Mouse (Mus musculus): ENCODE measurements around the gene Kansl2. TPM values are rescaled to one million over a fixed set of nuclear protein-coding genes. Genes with fewer than 3 reads are reported as not detected.

Kansl2 gene
- polyA plus RNA-seq, 1 experiment, result 78.4 TPM

- H3K36me3 ChIP-seq (ENCODE audit: control insufficient read depth, insufficient read depth, low read length), result peaks cover 42% of the 10 kb centered on the region
- no peak for TF ChIP-seq POLR2A (IDR thresholded peaks at IDR 0.05; ENCODE audit: control insufficient read depth, extremely low read depth, insufficient read depth, low read length, poor library complexity)
- TF ChIP-seq CTCF (IDR thresholded peaks at IDR 0.05; ENCODE audit: borderline replicate concordance, control insufficient read depth, extremely low read depth, insufficient read depth, low read length, poor library complexity), result no peak
- 69% methylated on average over 6 of the region's 6 CpGs for WGBS
- no peaks in the 10 kb centered on the region; the same call in 1 of the 2 replicates for H3K4me1 ChIP-seq (replicated peaks; ENCODE audit: control insufficient read depth, insufficient read depth, low read length)
- DNase-seq, result no peak
- no peaks in the 10 kb centered on the region for H3K27me3 ChIP-seq (ENCODE audit: control insufficient read depth, insufficient read depth, low read length)
- no peak overlapping the region for H3K27ac ChIP-seq (ENCODE audit: control insufficient read depth, insufficient read depth, low read length)
- no peak overlapping the region for H3K4me3 ChIP-seq (ENCODE audit: control insufficient read depth, insufficient read depth, low read length)
Observed at GRCm38 (mm10) chr15:98541064-98541463, 7.0 kb upstream of the Kansl2 start.

DNA sequence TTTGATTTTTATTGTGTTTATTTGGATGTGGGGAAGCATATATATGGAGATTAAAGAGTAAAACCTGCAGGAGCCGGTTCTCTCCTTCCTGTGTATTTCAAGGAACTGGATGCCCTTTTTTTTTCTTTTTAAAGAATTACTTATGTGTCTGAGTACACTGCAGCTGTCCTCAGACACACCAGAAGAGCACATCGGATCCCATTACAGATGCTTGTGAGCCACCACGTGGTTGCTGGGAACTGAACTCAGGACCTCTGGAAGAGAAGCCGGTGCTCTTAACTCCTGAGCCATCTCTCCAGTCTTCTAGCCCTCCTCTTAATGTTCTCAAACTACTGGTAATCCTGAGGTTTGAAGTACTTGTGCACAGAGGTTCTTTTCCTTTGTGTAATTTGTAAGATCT, 3.9 kb upstream of the Kansl2 start:
- 75% methylated on average over 4 of the region's 4 CpGs for WGBS
- Histone ChIP-seq H3K4me1 (replicated peaks; ENCODE audit: control insufficient read depth, insufficient read depth, low read length) (peaks cover 1% of the 10 kb centered on the region), H3K27ac (ENCODE audit: control insufficient read depth, insufficient read depth, low read length) (no peak overlapping the region), H3K4me3 (ENCODE audit: control insufficient read depth, insufficient read depth, low read length) (no peak overlapping the region), H3K27me3 (ENCODE audit: control insufficient read depth, insufficient read depth, low read length) (no peaks in the 10 kb centered on the region), H3K36me3 (ENCODE audit: control insufficient read depth, insufficient read depth, low read length) (peaks cover 13% of the 10 kb centered on the region)
- no peak for TF ChIP-seq POLR2A (IDR thresholded peaks at IDR 0.05; ENCODE audit: control insufficient read depth, extremely low read depth, insufficient read depth, low read length, poor library complexity)
- no peak for TF ChIP-seq CTCF (IDR thresholded peaks at IDR 0.05; ENCODE audit: borderline replicate concordance, control insufficient read depth, extremely low read depth, insufficient read depth, low read length, poor library complexity)
- no peak for DNase-seq

- no peak overlapping the region for H3K4me3 ChIP-seq (ENCODE audit: control insufficient read depth, insufficient read depth, low read length)
- peaks cover 5% of the 10 kb centered on the region; the same call in 1 of the 2 replicates for H3K36me3 ChIP-seq (ENCODE audit: control insufficient read depth, insufficient read depth, low read length)
- TF ChIP-seq POLR2A (IDR thresholded peaks at IDR 0.05; ENCODE audit: control insufficient read depth, extremely low read depth, insufficient read depth, low read length, poor library complexity) (no peak), CTCF (IDR thresholded peaks at IDR 0.05; ENCODE audit: borderline replicate concordance, control insufficient read depth, extremely low read depth, insufficient read depth, low read length, poor library complexity) (no peak)
- no peaks in the 10 kb centered on the region for H3K27me3 ChIP-seq (ENCODE audit: control insufficient read depth, insufficient read depth, low read length)
- DNase-seq, result no peak
- no peak overlapping the region for H3K27ac ChIP-seq (ENCODE audit: control insufficient read depth, insufficient read depth, low read length)
- 91% methylated on average over 8 of the region's 8 CpGs for WGBS
- peaks cover 8% of the 10 kb centered on the region for H3K4me1 ChIP-seq (replicated peaks; ENCODE audit: control insufficient read depth, insufficient read depth, low read length)
Observed at GRCm38 (mm10) chr15:98536828-98537510, 2.9 kb upstream of the Kansl2 start.

GRCm38 (mm10) chr15:98535921-98536320, 1.9 kb upstream of the Kansl2 start:
- peaks cover 8% of the 10 kb centered on the region for H3K4me1 ChIP-seq (replicated peaks; ENCODE audit: control insufficient read depth, insufficient read depth, low read length)
- H3K36me3 ChIP-seq (ENCODE audit: control insufficient read depth, insufficient read depth, low read length), result peaks cover 13% of the 10 kb centered on the region; the same call in 1 of the 2 replicates
- DNase-seq, result no peak
- 82% methylated on average over 4 of the region's 4 CpGs for WGBS
- no peak for TF ChIP-seq POLR2A (IDR thresholded peaks at IDR 0.05; ENCODE audit: control insufficient read depth, extremely low read depth, insufficient read depth, low read length, poor library complexity)
- no peak for TF ChIP-seq CTCF (IDR thresholded peaks at IDR 0.05; ENCODE audit: borderline replicate concordance, control insufficient read depth, extremely low read depth, insufficient read depth, low read length, poor library complexity)
- H3K27me3 ChIP-seq (ENCODE audit: control insufficient read depth, insufficient read depth, low read length), result no peaks in the 10 kb centered on the region
- no peak overlapping the region for H3K27ac ChIP-seq (ENCODE audit: control insufficient read depth, insufficient read depth, low read length)
- H3K4me3 ChIP-seq (ENCODE audit: control insufficient read depth, insufficient read depth, low read length), result no peak overlapping the region

DNA sequence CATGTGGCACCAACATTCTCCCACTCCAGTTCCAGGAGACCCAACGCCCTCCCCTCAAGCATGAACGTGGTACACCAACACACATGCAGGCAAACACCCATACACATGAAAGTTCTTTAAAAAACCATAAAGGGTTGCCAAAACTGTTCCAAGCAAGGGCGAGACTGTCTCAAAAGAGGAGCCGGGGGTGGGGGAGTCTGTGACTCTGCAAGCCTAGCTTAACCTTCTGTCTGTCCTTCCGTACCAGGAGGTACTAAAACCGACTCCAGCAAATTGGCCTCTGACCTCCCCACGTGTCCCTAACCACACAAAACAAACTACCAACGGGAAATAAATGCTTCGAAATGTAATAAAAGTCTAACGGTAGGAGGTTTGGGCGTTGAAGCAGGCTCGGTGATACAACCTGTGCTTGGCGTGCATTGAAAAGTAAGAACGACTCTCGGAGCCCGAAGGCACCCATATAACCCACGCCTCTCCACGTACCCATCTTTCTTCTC, 981 bp downstream of the Kansl2 start:
- under 1% methylated on average over 18 of the region's 18 CpGs for WGBS
- peak; percentile 20 for DNase-seq
- H3K27ac ChIP-seq (ENCODE audit: control insufficient read depth, insufficient read depth, low read length), result peak overlapping the region; percentile 39; the same call in 1 of the 2 replicates
- peaks cover 8% of the 10 kb centered on the region for H3K4me1 ChIP-seq (replicated peaks; ENCODE audit: control insufficient read depth, insufficient read depth, low read length)
- peaks cover 36% of the 10 kb centered on the region for H3K36me3 ChIP-seq (ENCODE audit: control insufficient read depth, insufficient read depth, low read length)
- no peaks in the 10 kb centered on the region for H3K27me3 ChIP-seq (ENCODE audit: control insufficient read depth, insufficient read depth, low read length)
- H3K4me3 ChIP-seq (ENCODE audit: control insufficient read depth, insufficient read depth, low read length), result peak overlapping the region; percentile 77
- TF ChIP-seq POLR2A (IDR thresholded peaks at IDR 0.05; ENCODE audit: control insufficient read depth, extremely low read depth, insufficient read depth, low read length, poor library complexity) (no peak), CTCF (IDR thresholded peaks at IDR 0.05; ENCODE audit: borderline replicate concordance, control insufficient read depth, extremely low read depth, insufficient read depth, low read length, poor library complexity) (no peak)

DNA sequence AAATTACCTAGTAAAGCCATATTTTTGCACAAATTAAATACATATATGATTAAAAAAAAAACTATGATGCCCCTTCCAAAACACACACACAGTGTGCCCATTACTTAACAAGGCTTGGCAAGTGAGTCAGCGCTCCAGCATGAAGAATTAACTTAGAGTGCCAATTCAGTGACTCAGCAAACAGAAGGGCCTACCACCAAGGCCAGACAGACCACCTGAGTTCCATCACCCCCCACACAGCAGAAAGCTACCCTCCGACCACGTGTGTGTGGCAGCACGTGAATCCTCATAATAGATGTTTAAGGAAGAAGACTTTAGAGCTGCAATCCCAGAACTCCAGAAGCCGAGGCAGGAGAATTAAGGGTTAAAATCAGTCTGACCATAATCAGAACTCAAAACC, 1.8 kb downstream of the Kansl2 start:
- 23% methylated on average over 5 of the region's 5 CpGs for WGBS
- H3K27me3 ChIP-seq (ENCODE audit: control insufficient read depth, insufficient read depth, low read length), result no peaks in the 10 kb centered on the region
- no peak overlapping the region for H3K4me3 ChIP-seq (ENCODE audit: control insufficient read depth, insufficient read depth, low read length)
- TF ChIP-seq POLR2A (IDR thresholded peaks at IDR 0.05; ENCODE audit: control insufficient read depth, extremely low read depth, insufficient read depth, low read length, poor library complexity) (no peak), CTCF (IDR thresholded peaks at IDR 0.05; ENCODE audit: borderline replicate concordance, control insufficient read depth, extremely low read depth, insufficient read depth, low read length, poor library complexity) (no peak)
- H3K27ac ChIP-seq (ENCODE audit: control insufficient read depth, insufficient read depth, low read length), result no peak overlapping the region
- DNase-seq, result no peak
- H3K36me3 ChIP-seq (ENCODE audit: control insufficient read depth, insufficient read depth, low read length), result peaks cover 44% of the 10 kb centered on the region
- H3K4me1 ChIP-seq (replicated peaks; ENCODE audit: control insufficient read depth, insufficient read depth, low read length), result peaks cover 8% of the 10 kb centered on the region
